Mouse (Mus musculus) small intestine, adult 2 months (tissue): Measurements from ENCODE around the gene Rad54l.

ENCODE experiments used
- CTCF ChIP-seq: fragments of 200-500 bp; IDR thresholded peaks from 2 replicates; pipeline ENCODE4 v1.5.1; 2012; ENCODE audit warnings: low read depth, mild to moderate bottlenecking, control low read depth, inconsistent platforms, low read length, moderate library complexity, mixed read lengths; ENCODE audit not compliant: insufficient replicate concordance, insufficient read length; ENCODE audit errors: extremely low read depth
- POLR2A ChIP-seq: fragments of 200-500 bp; IDR thresholded peaks from 2 replicates; pipeline ENCODE4 v1.6.1; 2012; ENCODE audit warnings: low read depth, mild to moderate bottlenecking, control low read depth, inconsistent platforms, low read length, moderate library complexity

- TF ChIP-seq POLR2A, result no peak
- no peak for TF ChIP-seq CTCF
Measured at GRCm38 (mm10) chr4:116049211-116049610, 74.3 kb downstream of the Rad54l start.
